Mouse (Mus musculus): ENCODE data around the gene Osbpl3. TPM values are rescaled to one million over a fixed set of nuclear protein-coding genes. Genes with fewer than 3 reads are reported as not detected.
A peak's percentile ranks its signal among the peaks of the same experiment; 100 is the strongest.

Osbpl3 gene
- total RNA-seq (2021) = 1 to 10 TPM; 3.3 to 3.6 TPM
- long read RNA-seq, experiment 1, partial matches to known transcripts = 0 of 1 reads
- long read RNA-seq, experiment 1, other reads (novel, unspliced or antisense) = 1 of 1 reads
- long read RNA-seq, experiment 2, partial matches to known transcripts = 0 of 1 reads
- long read RNA-seq, experiment 2, other reads (novel, unspliced or antisense) = 1 of 1 reads

GRCm38 (mm10) chr6:50455829-50456469, at the start of gene Osbpl3:
Osbpl3 (minus strand) TSS chr6:50456201.
- peak; percentile 89 for DNase-seq

GRCm38 (mm10) chr6:50505531-50505930, 49.5 kb upstream of the Osbpl3 start:
- no peak for DNase-seq

- DNase-seq = no peak
Measured at GRCm38 (mm10) chr6:50504711-50505110, 48.7 kb upstream of the Osbpl3 start.

GRCm38 (mm10) chr6:50503779-50504178, 47.8 kb upstream of the Osbpl3 start:
- DNase-seq = no peak

- DNase-seq = no peak
Measured at GRCm38 (mm10) chr6:50503031-50503430, 47.0 kb upstream of the Osbpl3 start.

- no peak for DNase-seq
Measured at GRCm38 (mm10) chr6:50498346-50498745, 42.3 kb upstream of the Osbpl3 start.

GRCm38 (mm10) chr6:50490519-50490918, 34.5 kb upstream of the Osbpl3 start:
- DNase-seq = no peak

- no peak for DNase-seq
Measured at GRCm38 (mm10) chr6:50489380-50489779, 33.4 kb upstream of the Osbpl3 start.

GRCm38 (mm10) chr6:50486035-50486902, 30.3 kb upstream of the Osbpl3 start:
- no peak for DNase-seq

- DNase-seq = no peak
Measured at GRCm38 (mm10) chr6:50483426-50483825, 27.4 kb upstream of the Osbpl3 start.

GRCm38 (mm10) chr6:50481460-50481859, 25.5 kb upstream of the Osbpl3 start:
- DNase-seq = no peak

GRCm38 (mm10) chr6:50466451-50466850, 10.4 kb upstream of the Osbpl3 start:
- no peak for DNase-seq

- no peak for DNase-seq
Measured at GRCm38 (mm10) chr6:50464690-50465485, 8.9 kb upstream of the Osbpl3 start.

GRCm38 (mm10) chr6:50462026-50462425, 6.0 kb upstream of the Osbpl3 start:
- no peak for DNase-seq

- no peak for DNase-seq
Measured at GRCm38 (mm10) chr6:50461585-50461984, 5.6 kb upstream of the Osbpl3 start.

- DNase-seq = no peak
Measured at GRCm38 (mm10) chr6:50460646-50461045, 4.6 kb upstream of the Osbpl3 start.

GRCm38 (mm10) chr6:50460246-50460645, 4.2 kb upstream of the Osbpl3 start:
- no peak for DNase-seq

GRCm38 (mm10) chr6:50459271-50459670, 3.3 kb upstream of the Osbpl3 start:
- no peak for DNase-seq

- no peak for DNase-seq
Measured at GRCm38 (mm10) chr6:50457551-50458348, 1.7 kb upstream of the Osbpl3 start.

- DNase-seq = no peak
Measured at GRCm38 (mm10) chr6:50456706-50457105, 705 bp upstream of the Osbpl3 start.

- peak; percentile 29 for DNase-seq
Measured at GRCm38 (mm10) chr6:50455102-50455828, 736 bp downstream of the Osbpl3 start.

Data from gastrocnemius, postnatal 25 days (tissue).